Mouse (Mus musculus) megakaryocyte, embryonic 14.5 days (primary cell): Measurements from ENCODE around the gene Mapk1. TPM values are rescaled to one million over a fixed set of nuclear protein-coding genes. Genes with fewer than 3 reads are reported as not detected.

Experiments used
- H3K27me3 ChIP-seq: replicated peaks from 2 replicates; pipeline ENCODE3; 2012; ENCODE audit warnings: inconsistent platforms
- H3K36me3 ChIP-seq: replicated peaks from 2 replicates; pipeline ENCODE3; 2012; ENCODE audit warnings: low read length, inconsistent platforms, mixed read lengths
- H3K4me1 ChIP-seq: 2 replicates; pipeline ENCODE4 v1.6.1; 2012; ENCODE audit warnings: inconsistent platforms
- H3K4me3 ChIP-seq: replicated peaks from 2 replicates; pipeline ENCODE3; 2012; ENCODE audit warnings: moderate library complexity, mild to moderate bottlenecking, inconsistent platforms
- H3K9me3 ChIP-seq: 2 replicates; pipeline ENCODE4 v1.6.1; 2012; ENCODE audit warnings: inconsistent platforms
- FLI1 ChIP-seq: IDR thresholded peaks from 2 replicates; pipeline ENCODE4 v1.6.1; 2012; ENCODE audit warnings: low read length, inconsistent platforms, mixed read lengths
- GATA1 ChIP-seq: IDR thresholded peaks from 3 replicates; pipeline ENCODE4 v1.6.1; 2012; ENCODE audit warnings: mixed read lengths, low read length, inconsistent platforms, borderline replicate concordance
- polyA plus RNA-seq: library from polyadenylated mRNA; stranded (reverse); fragments of >175 nt; gene quantifications from 2 replicates; pipeline ENCODE4 v1.2.3, GENCODE M21; 2012; ENCODE audit warnings: low replicate concordance; ENCODE audit not compliant: insufficient read depth

Mapk1 gene
- polyA plus RNA-seq, 1 experiment, result 17.1 TPM

DNA sequence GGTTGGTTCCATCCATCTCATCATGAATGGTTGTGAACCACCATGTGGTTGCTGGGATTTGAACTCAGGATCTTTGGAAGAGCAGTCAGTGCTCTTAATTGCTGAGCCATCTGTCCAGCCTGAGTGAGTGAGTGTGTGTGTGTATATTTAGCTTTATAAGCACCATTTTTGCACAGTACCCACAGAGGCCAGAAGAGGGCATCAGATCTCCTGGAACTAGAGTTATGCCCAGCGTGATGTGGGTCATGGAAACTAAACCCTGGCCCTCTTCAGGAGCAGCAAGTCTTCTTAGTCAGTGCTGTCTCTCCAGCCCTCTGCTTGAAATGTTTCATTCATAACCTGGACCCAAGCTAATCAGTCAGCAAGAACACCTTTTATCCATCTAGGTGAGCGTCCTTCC, 93.1 kb downstream of the Mapk1 start:
- Histone ChIP-seq H3K27me3 (peaks cover 19% of the 10 kb centered on the region), H3K36me3 (peaks cover 9% of the 10 kb centered on the region), H3K9me3 (peaks cover 12% of the 10 kb centered on the region), H3K4me3 (no peak overlapping the region), H3K4me1 (peaks cover 4% of the 10 kb centered on the region)
- TF ChIP-seq GATA1 (no peak), FLI1 (no peak)

DNA sequence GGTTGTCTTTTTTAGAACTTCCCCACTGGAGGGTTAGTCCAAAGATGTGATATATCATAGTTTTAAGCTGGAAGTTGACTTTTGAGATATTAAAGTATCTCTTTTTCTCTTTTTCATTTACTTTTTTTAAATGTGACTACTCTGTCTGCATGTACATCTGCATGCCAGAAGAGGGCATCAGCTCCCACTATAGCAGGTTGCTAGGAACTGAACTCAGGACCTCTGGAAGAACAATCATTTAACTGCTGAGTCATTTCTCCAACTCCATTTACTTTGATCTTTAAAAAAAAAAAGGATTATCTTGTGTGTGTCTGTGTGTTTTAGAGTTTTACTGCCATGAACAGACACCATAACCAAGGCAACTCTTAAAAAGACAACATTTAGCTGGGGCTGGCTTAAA, 93.7 kb downstream of the Mapk1 start:
- peaks cover 4% of the 10 kb centered on the region for H3K4me1 ChIP-seq
- no peak for TF ChIP-seq GATA1
- TF ChIP-seq FLI1, result no peak
- peaks cover 12% of the 10 kb centered on the region for H3K9me3 ChIP-seq
- H3K4me3 ChIP-seq, result no peak overlapping the region
- peaks cover 15% of the 10 kb centered on the region for H3K36me3 ChIP-seq
- peaks cover 15% of the 10 kb centered on the region for H3K27me3 ChIP-seq

DNA sequence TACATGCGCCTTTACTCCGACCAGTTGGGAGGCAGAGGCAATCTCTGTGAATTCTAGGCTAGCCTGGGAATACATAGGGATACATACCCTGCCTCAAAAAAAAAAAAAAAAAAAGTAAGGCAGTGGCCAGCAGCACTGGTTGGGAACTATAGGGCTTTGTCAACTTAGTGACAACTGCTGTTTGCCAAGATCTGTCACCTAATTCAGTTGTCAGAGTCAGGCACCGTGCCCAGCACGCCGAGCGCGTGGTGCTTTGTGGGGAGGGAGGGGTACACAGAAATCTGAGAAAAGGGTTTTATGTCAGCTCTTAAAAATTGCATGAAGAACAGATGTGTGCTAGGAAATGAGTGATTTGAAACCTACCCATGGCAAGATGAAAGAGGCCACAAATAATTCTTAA, 94.9 kb downstream of the Mapk1 start:
- Histone ChIP-seq H3K4me3 (no peak overlapping the region), H3K36me3 (peaks cover 27% of the 10 kb centered on the region), H3K4me1 (peaks cover 4% of the 10 kb centered on the region), H3K27me3 (peaks cover 10% of the 10 kb centered on the region), H3K9me3 (peaks cover 12% of the 10 kb centered on the region)
- TF ChIP-seq FLI1, result no peak
- no peak for TF ChIP-seq GATA1

DNA sequence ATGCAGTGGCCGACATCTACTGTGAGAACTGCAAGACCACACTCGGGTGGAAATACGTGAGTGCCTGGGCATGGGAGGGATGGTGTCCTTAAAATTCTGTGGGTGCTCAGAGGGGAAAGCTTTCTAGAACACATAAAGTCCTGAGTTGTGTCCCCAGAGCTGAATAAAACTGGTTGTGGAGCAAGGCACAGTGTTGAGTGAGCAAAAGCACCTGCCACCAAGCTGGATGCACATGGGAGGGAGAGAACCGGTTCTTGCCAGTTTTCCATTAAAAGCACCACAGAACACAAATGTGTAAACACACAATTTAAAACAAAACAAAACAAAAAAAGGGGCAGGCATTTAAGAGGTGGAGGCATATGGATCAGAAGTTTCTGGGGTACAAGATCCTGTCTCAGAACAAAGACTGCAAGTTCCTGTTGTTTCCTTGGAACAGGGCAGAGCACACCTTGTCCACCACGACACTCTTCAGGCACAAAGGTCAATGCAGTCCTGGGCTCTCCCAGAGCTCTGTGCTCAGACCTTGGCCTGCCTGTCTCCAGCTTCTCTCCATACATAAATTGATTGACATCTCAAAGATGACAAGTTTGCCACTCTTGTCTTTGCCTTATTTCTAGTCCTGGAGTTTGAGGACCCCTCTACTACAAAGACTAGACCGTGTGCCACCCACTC, 99.1 kb downstream of the Mapk1 start:
- peaks cover 69% of the 10 kb centered on the region for H3K36me3 ChIP-seq

DNA sequence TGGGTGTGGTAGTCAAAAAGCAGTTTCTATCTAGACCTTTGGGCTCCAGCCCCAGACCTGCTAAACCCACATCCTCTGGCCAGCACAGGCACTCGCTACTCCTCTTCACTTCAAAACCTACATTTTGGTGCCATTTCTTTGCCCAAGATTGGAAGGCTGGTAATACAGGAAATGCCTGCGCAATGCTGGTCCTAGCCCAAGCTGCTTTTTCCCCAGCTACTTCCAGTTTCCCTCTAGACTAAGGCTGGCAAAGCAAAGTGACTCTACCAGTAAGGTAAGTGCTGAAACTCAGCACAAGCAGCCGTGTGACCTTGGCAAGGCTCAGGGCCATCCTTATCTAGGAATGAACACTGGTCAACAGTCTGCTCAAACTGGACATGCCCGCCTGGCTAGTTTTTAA, 102.5 kb downstream of the Mapk1 start:
- peaks cover 99% of the 10 kb centered on the region for H3K36me3 ChIP-seq
- H3K4me3 ChIP-seq, result no peak overlapping the region

More for the DNA sequence above, 99.1 kb downstream of the Mapk1 start:
- Histone ChIP-seq H3K9me3 (no peaks in the 10 kb centered on the region), H3K4me1 (no peaks in the 10 kb centered on the region; the same call in 1 of the 2 replicates), H3K4me3 (no peak overlapping the region), H3K27me3 (no peaks in the 10 kb centered on the region)
- TF ChIP-seq GATA1 (no peak), FLI1 (no peak)

GRCm38 (mm10) chr16:17086241-17086640, 103.1 kb downstream of the Mapk1 start:
- H3K36me3 ChIP-seq, result peaks cover 100% of the 10 kb centered on the region

More for the DNA sequence above, 102.5 kb downstream of the Mapk1 start:
- no peaks in the 10 kb centered on the region for H3K27me3 ChIP-seq
- no peak for TF ChIP-seq FLI1
- TF ChIP-seq GATA1, result no peak
- no peaks in the 10 kb centered on the region for H3K9me3 ChIP-seq
- peaks cover 3% of the 10 kb centered on the region; the same call in 1 of the 2 replicates for H3K4me1 ChIP-seq

GRCm38 (mm10) chr16:17086669-17087193, 103.5 kb downstream of the Mapk1 start:
- no peaks in the 10 kb centered on the region for H3K27me3 ChIP-seq
- peaks cover 100% of the 10 kb centered on the region for H3K36me3 ChIP-seq
- no peak overlapping the region for H3K4me3 ChIP-seq
- TF ChIP-seq GATA1, result no peak
- TF ChIP-seq FLI1, result no peak
- H3K4me1 ChIP-seq, result peaks cover 5% of the 10 kb centered on the region; the same call in 1 of the 2 replicates
- no peaks in the 10 kb centered on the region for H3K9me3 ChIP-seq

More at GRCm38 (mm10) chr16:17086241-17086640, 103.1 kb downstream of the Mapk1 start:
- no peak overlapping the region for H3K4me3 ChIP-seq
- TF ChIP-seq FLI1, result no peak
- peaks cover 5% of the 10 kb centered on the region; the same call in 1 of the 2 replicates for H3K4me1 ChIP-seq
- no peaks in the 10 kb centered on the region for H3K9me3 ChIP-seq
- H3K27me3 ChIP-seq, result no peaks in the 10 kb centered on the region

DNA sequence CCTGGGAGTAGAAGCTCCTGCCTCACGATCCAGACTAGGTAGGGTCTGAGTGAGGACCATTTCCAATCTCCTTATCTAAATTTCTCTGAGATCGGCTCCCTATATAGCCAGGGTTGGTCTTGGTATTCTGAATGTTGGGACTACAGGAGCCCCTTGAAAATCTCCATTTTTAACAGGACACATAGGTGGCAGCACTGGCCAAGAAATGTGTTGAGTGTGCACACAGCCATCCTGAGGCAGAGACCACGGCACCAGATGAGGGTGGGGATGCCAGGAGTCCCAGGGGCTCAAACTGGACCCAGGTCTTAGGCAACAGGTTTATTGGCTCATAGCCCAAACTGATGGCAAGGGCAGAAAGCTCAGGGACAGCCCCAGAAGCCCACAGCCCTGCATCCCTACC, 105.2 kb downstream of the Mapk1 start:
- no peaks in the 10 kb centered on the region for H3K27me3 ChIP-seq
- no peak for TF ChIP-seq FLI1
- TF ChIP-seq GATA1, result no peak
- H3K36me3 ChIP-seq, result peaks cover 100% of the 10 kb centered on the region
- H3K4me3 ChIP-seq, result no peak overlapping the region
- no peaks in the 10 kb centered on the region for H3K9me3 ChIP-seq
- peaks cover 5% of the 10 kb centered on the region; the same call in 1 of the 2 replicates for H3K4me1 ChIP-seq

- Histone ChIP-seq H3K4me1 (peaks cover 16% of the 10 kb centered on the region), H3K27me3 (no peaks in the 10 kb centered on the region), H3K9me3 (no peaks in the 10 kb centered on the region), H3K36me3 (peaks cover 96% of the 10 kb centered on the region), H3K4me3 (no peak overlapping the region)
- TF ChIP-seq FLI1 (no peak), GATA1 (no peak)
Observed at GRCm38 (mm10) chr16:17096938-17097337, 113.8 kb downstream of the Mapk1 start.

Other genes with a start within 250 kb of the Mapk1 start
- 0.04 TPM in 1 of 2 replicates, not detected in the other for gene Spag6l, start 153.9 kb upstream of the Mapk1 start, polyA plus RNA-seq
- not detected in 2 replicates for gene Igll1, start 119.4 kb upstream of the Mapk1 start, polyA plus RNA-seq
- 11.5 and 26.0 TPM in 2 replicates for gene Top3b, start 112.6 kb upstream of the Mapk1 start, polyA plus RNA-seq
- not detected in 2 replicates for gene Vpreb1, start 112.5 kb upstream of the Mapk1 start, polyA plus RNA-seq
- 0.78 TPM in 1 of 2 replicates, not detected in the other for gene Ppm1f, start 86.9 kb upstream of the Mapk1 start, polyA plus RNA-seq
- 0.18 TPM in 1 of 2 replicates, not detected in the other for gene Ypel1, start 86.3 kb downstream of the Mapk1 start, polyA plus RNA-seq
- gene Ppil2, start 127.9 kb downstream of the Mapk1 start, polyA plus RNA-seq, result 65.8 and 76.6 TPM in 2 replicates
- 7.5 and 24.0 TPM in 2 replicates for gene 2610318N02Rik, start 141.8 kb downstream of the Mapk1 start, polyA plus RNA-seq
- 250 and 345 TPM in 2 replicates for gene Sdf2l1, start 149.0 kb downstream of the Mapk1 start, polyA plus RNA-seq
- 40.2 and 205 TPM in 2 replicates for gene Ydjc, start 161.2 kb downstream of the Mapk1 start, polyA plus RNA-seq
- 2.3 and 4.8 TPM in 2 replicates for gene Ccdc116, start 163.8 kb downstream of the Mapk1 start, polyA plus RNA-seq
- gene Ube2l3, start 219.3 kb downstream of the Mapk1 start, polyA plus RNA-seq, result 103 and 123 TPM in 2 replicates
- gene Rimbp3, start 225.2 kb downstream of the Mapk1 start, polyA plus RNA-seq, result 0.32 TPM in 1 of 2 replicates, not detected in the other